Mouse (Mus musculus): ENCODE results near the gene Stmn1. TPM values are rescaled to one million over a fixed set of nuclear protein-coding genes. Genes with fewer than 3 reads are reported as not detected.

Gene Stmn1
- polyA plus RNA-seq, 1 experiment from 2014 or later, result 7,758 TPM

DNA sequence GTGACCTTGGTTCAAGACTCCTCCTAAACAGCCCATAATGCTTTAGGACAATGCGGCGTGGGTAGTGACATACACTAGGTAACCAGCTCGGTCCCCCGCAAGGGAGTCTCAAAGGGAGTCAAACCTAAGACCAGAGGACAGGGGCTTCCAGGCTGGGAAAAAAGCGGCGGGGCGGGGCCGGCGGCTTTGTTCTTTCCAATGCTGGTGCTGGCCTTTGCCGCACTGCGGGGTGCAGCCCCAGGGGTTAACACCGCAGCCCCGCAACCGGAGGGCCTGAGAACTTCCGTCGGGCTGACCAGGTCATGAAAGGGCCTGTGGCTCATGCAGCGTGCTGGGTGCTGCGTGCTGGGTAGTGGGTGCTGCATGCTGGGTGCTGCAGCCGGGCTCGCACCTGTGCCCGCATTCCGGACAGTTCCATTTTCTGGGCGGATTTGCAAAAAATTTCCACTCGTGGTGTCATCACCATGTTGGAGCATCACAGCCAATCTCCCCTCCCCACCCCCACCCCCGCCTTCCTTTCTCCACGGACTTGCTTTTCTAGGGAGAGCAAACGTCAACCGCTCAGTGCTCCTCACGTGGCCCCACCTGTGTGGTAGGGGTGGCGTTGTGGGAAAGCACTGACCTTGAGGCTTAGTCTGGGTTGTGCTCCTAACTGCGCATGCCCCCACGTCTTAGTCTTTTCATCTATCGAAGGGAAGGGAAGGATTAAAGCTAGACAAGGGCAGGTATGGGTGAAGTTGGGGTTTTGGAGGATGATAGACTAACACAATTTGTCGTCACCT is 14.3 kb upstream of the Stmn1 start:
- no peak for ATAC-seq
- Histone ChIP-seq H3K4me1 (ENCODE audit: control insufficient read depth, insufficient read depth, low read length) (peaks cover 41% of the 10 kb centered on the region), H3K36me3 (ENCODE audit: control insufficient read depth, insufficient read depth, low read length) (no peaks in the 10 kb centered on the region), H3K27ac (ENCODE audit: low read length) (no peak overlapping the region), H3K27me3 (ENCODE audit: control insufficient read depth, insufficient read depth, low read depth, low read length) (no peaks in the 10 kb centered on the region), H3K9ac (ENCODE audit: low read depth, low read length) (peak overlapping the region; percentile 48; the same call in 1 of the 2 replicates), H3K4me2 (ENCODE audit: low read length) (peak overlapping the region; percentile 36), H3K9me3 (replicated peaks; ENCODE audit: control insufficient read depth, low read length, poor library complexity, severe bottlenecking) (no peaks in the 10 kb centered on the region), H3K4me3 (ENCODE audit: low read depth, low read length) (no peak overlapping the region)
- WGBS, result 27% methylated on average over 34 of the region's 34 CpGs

DNA sequence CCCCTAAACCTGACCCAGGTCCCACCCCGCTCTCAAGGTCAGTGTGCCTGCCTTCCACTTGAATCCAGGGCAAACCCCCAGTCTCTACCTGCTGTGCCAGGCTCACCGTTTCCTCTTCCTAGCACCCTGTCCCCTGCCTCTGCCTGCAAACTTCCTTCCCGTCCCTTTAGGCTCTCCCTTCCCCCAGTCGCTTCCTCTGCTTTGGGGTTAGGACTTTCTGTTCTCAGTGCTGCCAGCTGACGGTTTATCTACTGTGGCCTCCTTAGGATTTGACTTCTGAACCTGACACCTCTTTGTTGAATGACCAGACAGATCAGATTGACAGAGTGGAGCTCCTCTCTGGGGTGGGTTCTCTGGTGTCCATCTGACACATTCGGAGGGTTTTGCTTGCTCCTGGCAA is 12.8 kb upstream of the Stmn1 start:
- no peaks in the 10 kb centered on the region for H3K27me3 ChIP-seq (ENCODE audit: control insufficient read depth, insufficient read depth, low read depth, low read length)
- no peaks in the 10 kb centered on the region for H3K9me3 ChIP-seq (replicated peaks; ENCODE audit: control insufficient read depth, low read length, poor library complexity, severe bottlenecking)
- ATAC-seq, result no peak
- no peak overlapping the region for H3K4me3 ChIP-seq (ENCODE audit: low read depth, low read length)
- H3K4me1 ChIP-seq (ENCODE audit: control insufficient read depth, insufficient read depth, low read length), result peaks cover 26% of the 10 kb centered on the region
- no peak overlapping the region for H3K4me2 ChIP-seq (ENCODE audit: low read length)
- WGBS, result 52% methylated on average over 6 of the region's 6 CpGs
- no peak overlapping the region for H3K9ac ChIP-seq (ENCODE audit: low read depth, low read length)
- H3K27ac ChIP-seq (ENCODE audit: low read length), result no peak overlapping the region
- H3K36me3 ChIP-seq (ENCODE audit: control insufficient read depth, insufficient read depth, low read length), result no peaks in the 10 kb centered on the region

DNA sequence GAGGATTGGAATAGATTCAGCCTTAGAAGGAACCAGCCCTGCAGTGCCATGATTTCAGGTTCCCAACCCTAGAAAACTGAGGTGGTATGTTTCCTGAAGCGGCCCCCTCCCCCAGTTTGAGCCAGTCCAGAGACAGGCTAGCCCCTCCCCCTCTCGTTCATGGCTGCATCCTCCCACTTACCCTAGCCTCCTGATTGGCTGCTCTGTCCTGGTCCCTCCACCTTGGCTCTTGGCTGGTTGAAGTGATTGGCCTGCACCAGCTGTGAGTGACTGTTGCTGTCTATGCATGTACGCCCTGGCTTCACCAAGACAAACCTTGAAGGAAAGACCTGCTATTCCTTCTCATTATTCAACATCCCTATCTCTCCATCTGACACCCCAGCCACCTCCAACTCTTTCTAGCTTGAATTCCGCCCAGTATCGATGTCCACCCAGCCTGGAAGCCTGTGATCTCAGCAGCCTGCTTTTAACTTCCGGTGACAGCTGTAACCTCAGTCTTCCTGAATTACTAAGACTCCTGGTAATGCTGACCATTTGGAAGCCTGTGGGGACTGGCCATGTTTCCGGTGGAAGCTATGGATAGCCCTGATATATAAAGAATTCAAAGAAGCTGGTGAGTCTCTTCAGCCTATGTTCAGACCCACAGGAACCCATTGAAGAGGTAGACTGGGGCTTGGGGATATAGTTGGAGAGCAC is 10.8 kb upstream of the Stmn1 start:
- H3K27me3 ChIP-seq (ENCODE audit: control insufficient read depth, insufficient read depth, low read depth, low read length), result no peaks in the 10 kb centered on the region
- no peaks in the 10 kb centered on the region for H3K36me3 ChIP-seq (ENCODE audit: control insufficient read depth, insufficient read depth, low read length)
- no peak overlapping the region for H3K27ac ChIP-seq (ENCODE audit: low read length)
- H3K4me1 ChIP-seq (ENCODE audit: control insufficient read depth, insufficient read depth, low read length), result peaks cover 9% of the 10 kb centered on the region; the same call in 1 of the 2 replicates
- H3K4me2 ChIP-seq (ENCODE audit: low read length), result no peak overlapping the region
- no peaks in the 10 kb centered on the region for H3K9me3 ChIP-seq (replicated peaks; ENCODE audit: control insufficient read depth, low read length, poor library complexity, severe bottlenecking)
- ATAC-seq, result no peak
- no peak overlapping the region for H3K9ac ChIP-seq (ENCODE audit: low read depth, low read length)
- 67% methylated on average over 7 of the region's 7 CpGs for WGBS
- H3K4me3 ChIP-seq (ENCODE audit: low read depth, low read length), result no peak overlapping the region

DNA sequence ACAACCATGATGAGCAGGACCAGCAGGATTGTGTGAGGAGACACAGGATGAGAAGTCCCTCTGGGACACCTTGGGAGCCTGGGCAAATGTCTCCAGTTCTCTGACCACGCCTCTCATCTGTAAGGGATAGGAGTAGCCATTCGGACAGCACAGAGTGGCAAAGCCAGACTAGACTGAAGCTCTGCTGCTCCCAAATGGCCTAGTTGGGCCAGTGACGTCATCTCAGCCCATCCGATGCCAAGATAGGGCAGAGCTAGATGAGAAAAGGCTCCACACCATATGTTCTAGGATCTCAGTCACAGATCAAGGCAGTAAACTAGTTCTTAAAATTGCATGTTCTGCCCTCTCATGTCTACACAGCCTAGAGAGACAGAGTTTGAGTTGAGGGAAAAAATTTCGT is 9.3 kb upstream of the Stmn1 start:
- H3K4me3 ChIP-seq (ENCODE audit: low read depth, low read length), result no peak overlapping the region
- no peak overlapping the region for H3K27ac ChIP-seq (ENCODE audit: low read length)
- H3K27me3 ChIP-seq (ENCODE audit: control insufficient read depth, insufficient read depth, low read depth, low read length), result no peaks in the 10 kb centered on the region
- ATAC-seq, result no peak
- no peak overlapping the region for H3K4me2 ChIP-seq (ENCODE audit: low read length)
- peaks cover 2% of the 10 kb centered on the region; the same call in 1 of the 2 replicates for H3K4me1 ChIP-seq (ENCODE audit: control insufficient read depth, insufficient read depth, low read length)
- H3K9ac ChIP-seq (ENCODE audit: low read depth, low read length), result no peak overlapping the region
- no peaks in the 10 kb centered on the region for H3K36me3 ChIP-seq (ENCODE audit: control insufficient read depth, insufficient read depth, low read length)
- WGBS, result 78% methylated on average over 5 of the region's 5 CpGs
- H3K9me3 ChIP-seq (replicated peaks; ENCODE audit: control insufficient read depth, low read length, poor library complexity, severe bottlenecking), result no peaks in the 10 kb centered on the region

DNA sequence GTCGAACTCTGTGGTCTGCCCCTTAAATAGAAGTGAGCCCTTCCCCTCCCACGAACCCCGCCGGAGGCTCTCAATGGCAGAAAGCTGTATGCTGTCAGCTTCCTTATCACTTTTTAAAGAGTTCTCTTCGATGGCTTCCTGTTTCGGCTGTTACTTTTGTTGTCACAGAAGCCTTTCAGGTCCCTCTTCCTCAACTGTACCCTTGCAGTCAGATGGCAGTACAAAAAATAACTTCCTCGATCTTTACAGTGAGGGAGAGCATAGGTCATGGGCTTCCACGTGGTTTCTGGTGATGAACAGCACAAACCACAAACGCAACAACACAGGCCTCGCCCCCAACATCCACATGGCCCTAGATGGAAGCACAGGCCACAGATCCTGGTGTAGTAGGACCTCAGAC is 7.8 kb upstream of the Stmn1 start:
- no peaks in the 10 kb centered on the region for H3K9me3 ChIP-seq (replicated peaks; ENCODE audit: control insufficient read depth, low read length, poor library complexity, severe bottlenecking)

DNA sequence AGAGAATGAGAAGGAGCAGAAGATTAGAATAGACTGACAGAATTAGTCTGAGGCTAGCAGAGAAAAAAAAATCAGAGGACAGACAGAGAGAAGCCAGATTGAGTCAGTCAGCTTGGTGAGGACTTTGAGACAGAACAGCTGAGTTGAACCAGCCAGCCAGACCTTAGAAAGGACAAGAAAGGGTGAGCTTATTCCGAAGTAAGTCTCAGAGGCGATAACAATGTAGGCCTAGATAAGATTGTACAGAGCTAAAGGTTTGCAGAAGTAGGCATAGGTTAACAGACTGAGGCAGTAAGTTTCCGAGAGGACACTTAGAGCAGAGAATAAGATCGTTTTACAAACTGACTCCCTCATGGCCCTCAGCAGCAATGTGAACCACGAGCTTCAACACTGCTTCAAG is 6.9 kb upstream of the Stmn1 start:
- Histone ChIP-seq H3K27ac (ENCODE audit: low read length) (no peak overlapping the region), H3K9ac (ENCODE audit: low read depth, low read length) (no peak overlapping the region), H3K36me3 (ENCODE audit: control insufficient read depth, insufficient read depth, low read length) (no peaks in the 10 kb centered on the region), H3K4me1 (ENCODE audit: control insufficient read depth, insufficient read depth, low read length) (peaks cover 16% of the 10 kb centered on the region), H3K27me3 (ENCODE audit: control insufficient read depth, insufficient read depth, low read depth, low read length) (no peaks in the 10 kb centered on the region), H3K4me3 (ENCODE audit: low read depth, low read length) (no peak overlapping the region), H3K4me2 (ENCODE audit: low read length) (no peak overlapping the region), H3K9me3 (replicated peaks; ENCODE audit: control insufficient read depth, low read length, poor library complexity, severe bottlenecking) (no peaks in the 10 kb centered on the region)
- ATAC-seq, result no peak
- 90% methylated on average over 5 of the region's 5 CpGs for WGBS

More for the DNA sequence above, 7.8 kb upstream of the Stmn1 start:
- peaks cover 6% of the 10 kb centered on the region; the same call in 1 of the 2 replicates for H3K4me1 ChIP-seq (ENCODE audit: control insufficient read depth, insufficient read depth, low read length)
- H3K4me3 ChIP-seq (ENCODE audit: low read depth, low read length), result no peak overlapping the region
- no peak overlapping the region for H3K9ac ChIP-seq (ENCODE audit: low read depth, low read length)
- H3K36me3 ChIP-seq (ENCODE audit: control insufficient read depth, insufficient read depth, low read length), result no peaks in the 10 kb centered on the region
- no peak for ATAC-seq
- H3K4me2 ChIP-seq (ENCODE audit: low read length), result no peak overlapping the region
- no peaks in the 10 kb centered on the region for H3K27me3 ChIP-seq (ENCODE audit: control insufficient read depth, insufficient read depth, low read depth, low read length)
- WGBS, result 91% methylated on average over 10 of the region's 10 CpGs
- H3K27ac ChIP-seq (ENCODE audit: low read length), result no peak overlapping the region

DNA sequence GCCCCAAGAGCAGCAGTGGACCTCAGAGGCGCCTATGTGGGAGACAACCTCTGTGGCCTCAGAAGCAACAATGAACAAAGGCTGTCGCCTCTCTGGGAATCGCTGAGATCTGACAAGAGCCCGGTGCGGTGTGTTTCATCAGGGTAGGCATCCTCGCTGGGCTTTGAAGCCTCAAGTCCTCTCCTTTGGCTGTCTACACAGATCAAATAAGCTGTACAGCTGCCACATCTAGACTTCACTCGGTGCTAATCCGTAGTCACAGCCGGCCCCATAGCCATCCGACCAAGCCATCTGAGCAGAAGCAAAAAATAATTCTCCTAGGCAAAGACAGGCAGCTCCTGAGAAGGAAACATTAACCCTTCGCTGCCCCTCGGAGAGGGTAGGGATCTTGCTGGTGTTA is 2.3 kb upstream of the Stmn1 start:
- Histone ChIP-seq H3K4me2 (ENCODE audit: low read length) (peak overlapping the region; percentile 84), H3K4me3 (ENCODE audit: low read depth, low read length) (peak overlapping the region; percentile 1; the same call in 1 of the 2 replicates), H3K9ac (ENCODE audit: low read depth, low read length) (peak overlapping the region; percentile 52), H3K27me3 (ENCODE audit: control insufficient read depth, insufficient read depth, low read depth, low read length) (no peaks in the 10 kb centered on the region), H3K9me3 (replicated peaks; ENCODE audit: control insufficient read depth, low read length, poor library complexity, severe bottlenecking) (no peaks in the 10 kb centered on the region), H3K36me3 (ENCODE audit: control insufficient read depth, insufficient read depth, low read length) (0 out of 2 replicates have a peak, but pooled peaks cover under 1% of the 10 kb centered on the region), H3K4me1 (ENCODE audit: control insufficient read depth, insufficient read depth, low read length) (peaks cover 24% of the 10 kb centered on the region), H3K27ac (ENCODE audit: low read length) (peak overlapping the region; percentile 99)
- 12% methylated on average over 12 of the region's 12 CpGs for WGBS
- ATAC-seq, result no peak

DNA sequence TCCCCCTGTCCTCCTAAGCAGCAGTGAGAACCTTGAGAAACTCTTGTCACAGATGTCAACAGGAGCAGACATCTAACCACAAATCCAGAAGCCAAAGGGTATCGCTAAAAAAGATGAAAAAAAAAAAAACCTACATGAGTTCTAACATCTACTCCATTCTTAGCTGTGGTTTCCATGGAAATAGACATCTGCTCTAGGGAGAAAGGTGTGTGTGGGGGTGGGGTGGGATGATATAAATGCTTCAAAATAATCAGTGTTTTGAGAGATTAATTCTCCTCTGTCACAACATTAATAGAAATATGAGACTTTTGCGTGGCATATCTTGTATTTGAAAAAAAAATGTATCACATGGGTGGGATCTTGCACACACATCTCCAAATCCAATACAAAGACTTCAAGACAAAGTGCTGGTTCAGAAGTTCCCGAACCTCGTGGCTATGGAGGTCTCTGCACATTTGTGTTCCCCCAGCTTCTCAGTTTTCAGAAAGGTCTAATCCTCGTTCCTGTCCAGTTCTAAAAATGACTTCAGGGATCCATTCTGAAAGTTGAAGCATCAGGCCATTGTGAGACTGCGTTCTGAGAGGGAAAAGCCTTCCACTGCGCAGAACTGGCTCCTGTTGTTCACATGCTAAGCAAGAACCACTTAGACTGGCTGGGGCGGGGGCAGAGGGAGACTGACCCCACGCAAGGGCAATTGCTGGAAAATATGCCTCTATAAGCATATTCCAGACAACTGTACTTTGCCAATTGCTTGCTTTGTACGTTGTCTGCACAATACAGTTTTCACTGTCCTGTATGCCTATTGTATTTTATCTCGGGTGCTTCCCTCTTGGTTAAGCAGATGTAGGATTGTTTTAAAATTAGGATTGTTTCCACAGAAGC is 1.5 kb upstream of the Stmn1 start:
- peaks cover 31% of the 10 kb centered on the region for H3K4me1 ChIP-seq (ENCODE audit: control insufficient read depth, insufficient read depth, low read length)
- H3K4me2 ChIP-seq (ENCODE audit: low read length), result peak overlapping the region; percentile 84
- no peak for ATAC-seq
- no peaks in the 10 kb centered on the region for H3K9me3 ChIP-seq (replicated peaks; ENCODE audit: control insufficient read depth, low read length, poor library complexity, severe bottlenecking)
- peak overlapping the region; percentile 67 for H3K9ac ChIP-seq (ENCODE audit: low read depth, low read length)
- peak overlapping the region; percentile 99 for H3K27ac ChIP-seq (ENCODE audit: low read length)
- H3K27me3 ChIP-seq (ENCODE audit: control insufficient read depth, insufficient read depth, low read depth, low read length), result no peaks in the 10 kb centered on the region
- WGBS, result 33% methylated on average over 11 of the region's 11 CpGs
- H3K36me3 ChIP-seq (ENCODE audit: control insufficient read depth, insufficient read depth, low read length), result peaks cover 7% of the 10 kb centered on the region; the same call in 1 of the 2 replicates
- H3K4me3 ChIP-seq (ENCODE audit: low read depth, low read length), result peak overlapping the region; percentile 90

Data from midbrain, embryonic 16.5 days (tissue).